ENCODE assay signal across 9 mouse cellular contexts in genomic region chr10:61656928-61657882, GRCm38 (mm10). TPM values are rescaled to one million over a fixed set of nuclear protein-coding genes. Genes with fewer than 3 reads are reported as not detected.
DNase-seq lines count a peak whose midpoint lies in the region; ATAC-seq and TF ChIP-seq lines count a peak whose summit lies in the region.
"Had no signal": no experiment of that assay in that cellular context is flagged by ENCODE, and none has a peak within 500 bp of the region (broad histone marks: within the 10 kb centered on the region; RNA-seq: fewer than 3 reads in every experiment).

No protein-coding gene starts in this region.

- H3K36me3 ChIP-seq in MEL (ENCODE audit: control insufficient read depth in 1 of 2, insufficient read depth in 2 of 2, low read length in 2 of 2) = peaks cover 0 to 10% of the 10 kb centered on the region in 2 experiments; a peak in 3 of 4 replicates
- peaks cover 26% of the 10 kb centered on the region for H3K36me3 ChIP-seq in kidney, embryonic 16.5 days (ENCODE audit: insufficient read depth, low read length)

- TF ChIP-seq CTCF in left cerebral cortex, adult 2 months (IDR thresholded peaks at IDR 0.05) = peak; percentile 26
- peak in 2 of 3 experiments; percentile 23 to 50; a peak in 3 of 6 replicates for TF ChIP-seq CTCF in MEL (IDR thresholded peaks at IDR 0.05 in 2 of 3, conservative IDR thresholded peaks at IDR 0.05 in 1 of 3; ENCODE audit: control insufficient read depth in 1 of 3, insufficient read depth in 1 of 3, low read depth in 2 of 3, low read length in 3 of 3, poor library complexity in 1 of 3, severe bottlenecking in 1 of 3)

- H3K9ac ChIP-seq in MEL (ENCODE audit: control insufficient read depth, low read depth, low read length, poor library complexity, severe bottlenecking) = no peak overlapping the region
- no peak overlapping the region for H3K9ac ChIP-seq in kidney, embryonic 16.5 days (replicated peaks; ENCODE audit: low read length)

- H3K4me1 ChIP-seq in MEL (ENCODE audit: control insufficient read depth in 1 of 2, insufficient read depth in 2 of 2, low read length in 2 of 2) = no peaks in the 10 kb centered on the region
- no peaks in the 10 kb centered on the region for H3K4me1 ChIP-seq in kidney, embryonic 16.5 days (ENCODE audit: insufficient read depth, low read length)

- H3K9me3 ChIP-seq in MEL (replicated peaks; ENCODE audit: insufficient read depth, low read length) = no peaks in the 10 kb centered on the region
- no peaks in the 10 kb centered on the region for H3K9me3 ChIP-seq in kidney, embryonic 16.5 days (ENCODE audit: low read length)

- no peak for TF ChIP-seq POLR2A in MEL (IDR thresholded peaks at IDR 0.05; ENCODE audit: control insufficient read depth in 1 of 2, insufficient read depth in 1 of 2, low read depth in 1 of 2, low read length in 2 of 2, poor library complexity in 1 of 2)

- ATAC-seq in CD4-positive, CD25-positive, alpha-beta regulatory T cell, adult 4 months = peak; percentile 12
- 0 out of 2 replicates have a peak, but pooled peaks have one; percentile 51 for ATAC-seq in kidney, embryonic 16.5 days (ENCODE audit: low FRiP score, low TSS enrichment)
- no peak for ATAC-seq in inflammation-experienced regulatory T-cells, adult 6 months
- no peak for ATAC-seq in cerebellum, adult (ENCODE audit: insufficient number of reproducible peaks, low FRiP score, low TSS enrichment)

- intact Hi-C loops in left cerebral cortex, adult 2 months (cut with DNase I) = loop anchor here (10.0 kb wide), 1 partner anchor 462 kb away; no protein-coding TSS in a partner anchor

- 75% methylated on average over 18 of the region's 18 CpGs for WGBS in kidney, embryonic 16.5 days

- H3K27ac ChIP-seq in left cerebral cortex, adult 2 months = no peak overlapping the region
- H3K27ac ChIP-seq in MEL (ENCODE audit: control insufficient read depth, low read depth, low read length) = no peak overlapping the region
- H3K27ac ChIP-seq in kidney, embryonic 16.5 days (ENCODE audit: low read length) = no peak overlapping the region

- H3K27me3 ChIP-seq in MEL (ENCODE audit: control insufficient read depth in 1 of 2, insufficient read depth in 2 of 2, low read length in 2 of 2) = no peaks in the 10 kb centered on the region
- no peaks in the 10 kb centered on the region for H3K27me3 ChIP-seq in kidney, embryonic 16.5 days (ENCODE audit: insufficient read depth, low read length)

- no peak for TF ChIP-seq EP300 in MEL (IDR thresholded peaks at IDR 0.05; ENCODE audit: low read depth in 1 of 2, low read length in 2 of 2)

- H3K79me2 ChIP-seq in MEL (ENCODE audit: control insufficient read depth, insufficient read depth, low read length, poor library complexity) = peaks cover 5% of the 10 kb centered on the region; the same call in 1 of the 2 replicates

- DNase-seq in left cerebral cortex, adult 2 months (ENCODE audit: extremely low spot score in 1 of 2, low spot score in 2 of 2) = no peak
- no peak for DNase-seq in left cerebral cortex, adult 18-20 months (ENCODE audit: low spot score in 2 of 2)
- DNase-seq in MEL (ENCODE audit: low read depth, low spot score) = no peak
- DNase-seq in thymus, postnatal 25 days = no peak
- DNase-seq: cerebellum, adult 9-11 months had no signal

- no peak overlapping the region for H3K4me2 ChIP-seq in kidney, embryonic 16.5 days (replicated peaks; ENCODE audit: low read depth, low read length)

- no peak for TF ChIP-seq RAD21 in MEL (IDR thresholded peaks at IDR 0.05; ENCODE audit: low read depth, low read length)

- H3K4me3 ChIP-seq in left cerebral cortex, adult 2 months = no peak overlapping the region
- H3K4me3 ChIP-seq in MEL (ENCODE audit: control insufficient read depth in 1 of 2, insufficient read depth in 1 of 2, low read depth in 2 of 2, low read length in 2 of 2) = no peak overlapping the region
- H3K4me3 ChIP-seq in kidney, embryonic 16.5 days (ENCODE audit: low read length) = no peak overlapping the region

TF ChIP-seq in MEL, 35 proteins besides CTCF, POLR2A, EP300 and RAD21:
- TF ChIP-seq ZNF384 (IDR thresholded peaks at IDR 0.05; ENCODE audit: low read depth, low read length) = peak; percentile 66; the same call in 1 of the 2 replicates
- no peak for TF ChIP-seq MAZ (IDR thresholded peaks at IDR 0.05; ENCODE audit: low read depth, low read length)

RNA-seq across cellular contexts. Expression of gene Ppa1, which starts 8.9 kb away (rescaled TPM):
- total RNA-seq in left cerebral cortex, adult 2 months (2021) = 100 to 1,000 TPM; 100 to 115 TPM
- 100 to 1,000 TPM; 113 to 114 TPM for total RNA-seq in left cerebral cortex, adult 18-20 months (2021)
- 10 to 100 TPM; 64.5 to 77.4 TPM for polyA plus RNA-seq in CD4-positive, CD25-positive, alpha-beta regulatory T cell, adult 4 months (2017; shearing (Covaris generic))
- total RNA-seq in MEL (2012; rRNA removed) = 201 and 211 TPM in 2 replicates
- 100 to 1,000 TPM in 1 of 2 experiments, not detected in 1; 197 TPM for polyA plus RNA-seq in MEL (2012; ENCODE audit: insufficient read depth in 1 of 2, insufficient read length in 2 of 2, low read depth in 1 of 2, low replicate concordance in 2 of 2, missing spikeins in 1 of 2)
- polyA plus RNA-seq in kidney, embryonic 16.5 days (2015; fragmentation: Nextera tagmentation; extraction: Ambion mirVana) = 179 and 180 TPM in 2 replicates
- 10 to 100 TPM; 67.4 to 78.8 (median 68.4) TPM for polyA plus RNA-seq in inflammation-experienced regulatory T-cells, adult 6 months (2017; shearing (Covaris generic))

RNA-seq across cellular contexts. Expression of gene Sar1a, which starts 22.9 kb away (rescaled TPM):
- total RNA-seq in left cerebral cortex, adult 2 months (2021) = 100 to 1,000 TPM; 122 to 126 TPM
- total RNA-seq in left cerebral cortex, adult 18-20 months (2021) = 100 to 1,000 TPM; 122 to 128 TPM
- polyA plus RNA-seq in CD4-positive, CD25-positive, alpha-beta regulatory T cell, adult 4 months (2017; shearing (Covaris generic)) = 10 to 100 TPM; 88.4 to 94.6 TPM
- total RNA-seq in MEL (2012; rRNA removed) = 114 and 135 TPM in 2 replicates
- polyA plus RNA-seq in MEL (2012; ENCODE audit: insufficient read depth in 1 of 2, insufficient read length in 2 of 2, low read depth in 1 of 2, low replicate concordance in 2 of 2, missing spikeins in 1 of 2) = 100 to 1,000 TPM in 1 of 2 experiments, not detected in 1; 133 TPM
- polyA plus RNA-seq in kidney, embryonic 16.5 days (2015; fragmentation: Nextera tagmentation; extraction: Ambion mirVana) = 247 and 260 TPM in 2 replicates
- polyA plus RNA-seq in inflammation-experienced regulatory T-cells, adult 6 months (2017; shearing (Covaris generic)) = 100 to 1,000 TPM in 1 of 3 experiments, 10 to 100 TPM in 2; 74.7 to 118 (median 98.1) TPM

RNA-seq across cellular contexts. Expression of gene Tysnd1, which starts 38.1 kb away (rescaled TPM):
- total RNA-seq in left cerebral cortex, adult 2 months (2021) = 10 to 100 TPM; 22.7 to 23.3 TPM
- 10 to 100 TPM; 22.0 to 23.1 TPM for total RNA-seq in left cerebral cortex, adult 18-20 months (2021)
- 1 to 10 TPM; 1.9 to 4.0 TPM for polyA plus RNA-seq in CD4-positive, CD25-positive, alpha-beta regulatory T cell, adult 4 months (2017; shearing (Covaris generic))
- total RNA-seq in MEL (2012; rRNA removed) = 59.8 and 72.7 TPM in 2 replicates
- 100 to 1,000 TPM in 1 of 2 experiments, not detected in 1; 119 TPM for polyA plus RNA-seq in MEL (2012; ENCODE audit: insufficient read depth in 1 of 2, insufficient read length in 2 of 2, low read depth in 1 of 2, low replicate concordance in 2 of 2, missing spikeins in 1 of 2)
- polyA plus RNA-seq in kidney, embryonic 16.5 days (2015; fragmentation: Nextera tagmentation; extraction: Ambion mirVana) = 31.2 and 37.0 TPM in 2 replicates
- 1 to 10 TPM; 1.5 to 4.1 (median 3.5) TPM for polyA plus RNA-seq in inflammation-experienced regulatory T-cells, adult 6 months (2017; shearing (Covaris generic))

RNA-seq across cellular contexts. Expression of gene Aifm2, which starts 57.9 kb away (rescaled TPM):
- total RNA-seq in left cerebral cortex, adult 2 months (2021) = 10 to 100 TPM in 1 of 2 experiments, 1 to 10 TPM in 1; 6.7 to 10.3 TPM
- 1 to 10 TPM; 9.3 to 9.8 TPM for total RNA-seq in left cerebral cortex, adult 18-20 months (2021)
- polyA plus RNA-seq in CD4-positive, CD25-positive, alpha-beta regulatory T cell, adult 4 months (2017; shearing (Covaris generic)) = 1 to 10 TPM; 1.9 to 5.0 TPM
- total RNA-seq in MEL (2012; rRNA removed) = 13.2 and 13.4 TPM in 2 replicates
- polyA plus RNA-seq in MEL (2012; ENCODE audit: insufficient read depth in 1 of 2, insufficient read length in 2 of 2, low read depth in 1 of 2, low replicate concordance in 2 of 2, missing spikeins in 1 of 2) = 10 to 100 TPM in 1 of 2 experiments, not detected in 1; 17.7 TPM
- 24.3 and 28.0 TPM in 2 replicates for polyA plus RNA-seq in kidney, embryonic 16.5 days (2015; fragmentation: Nextera tagmentation; extraction: Ambion mirVana)
- 1 to 10 TPM; 2.7 to 4.1 (median 3.5) TPM for polyA plus RNA-seq in inflammation-experienced regulatory T-cells, adult 6 months (2017; shearing (Covaris generic))

Comparison
In these comparisons a context has a peak if more than half of its experiments do, and no peak if none do; other contexts are left out.
1. ATAC-seq: peak in CD4-positive, CD25-positive, alpha-beta regulatory T cell, adult 4 months (single experiment) and kidney, embryonic 16.5 days (single experiment); none in inflammation-experienced regulatory T-cells, adult 6 months (single experiment) and cerebellum, adult (single experiment).